Mouse (Mus musculus) brain, embryonic 14.5 days (tissue): Measurements from ENCODE around the gene Fbxl5.

Source experiments
- CTCF ChIP-seq: fragments of 200-500 bp; IDR thresholded peaks from 2 replicates; pipeline ENCODE4 v1.5.1; 2012; ENCODE audit warnings: inconsistent platforms, mild to moderate bottlenecking, moderate library complexity, borderline replicate concordance; ENCODE audit not compliant: insufficient read depth, insufficient read length; ENCODE audit errors: extremely low read depth
- POLR2A ChIP-seq: fragments of 200-500 bp; IDR thresholded peaks from 2 replicates; pipeline ENCODE4 v1.6.1; 2012; ENCODE audit warnings: mild to moderate bottlenecking, inconsistent platforms, borderline replicate concordance; ENCODE audit not compliant: poor library complexity, insufficient read depth, insufficient read length, severe bottlenecking; ENCODE audit errors: extremely low read depth

GRCm38 (mm10) chr5:43778583-43778982, 42.9 kb downstream of the Fbxl5 start:
- TF ChIP-seq CTCF = no peak
- no peak for TF ChIP-seq POLR2A
